Mouse (Mus musculus): ENCODE measurements at regions not wholly inside any gene's neighbourhood (a gene's known extent, or its start where the extent isn't known, plus 50 kb on each side); places are given as distances from the start of the nearest gene placed in this dataset.

DNA sequence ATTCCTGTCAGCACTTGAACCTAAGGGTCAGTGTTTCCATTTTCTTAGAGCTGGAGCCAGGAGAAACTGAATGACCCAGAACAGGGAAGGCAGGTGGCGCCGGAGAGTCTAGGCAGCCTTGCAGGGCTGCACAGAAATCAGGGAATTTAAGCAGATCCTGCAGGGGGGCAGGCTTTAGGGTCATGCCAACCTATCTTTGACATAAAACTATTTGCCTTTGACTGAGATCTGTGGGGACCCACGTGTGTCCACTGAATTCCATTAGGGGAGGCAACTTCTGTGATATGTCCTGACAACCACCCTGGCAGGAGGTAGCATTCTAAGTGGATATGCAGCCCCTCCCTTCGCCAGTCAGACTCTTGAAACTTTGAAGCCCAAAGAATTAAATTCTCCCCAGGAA, 135.6 kb upstream of the Ctnna2 start:
- DNase-seq (ENCODE audit: low spot score): peak; percentile 67
- Histone ChIP-seq H3K4me3 (no peak overlapping the region), H3K9me3 (no peaks in the 10 kb centered on the region), H3K4me1 (replicated peaks) (peaks cover 17% of the 10 kb centered on the region), H3K27ac (no peak overlapping the region), H3K36me3 (no peaks in the 10 kb centered on the region), H3K27me3 (ENCODE audit: insufficient read depth, poor library complexity, severe bottlenecking) (no peaks in the 10 kb centered on the region)
- WGBS: 26% methylated on average over 4 of the region's 4 CpGs

DNA sequence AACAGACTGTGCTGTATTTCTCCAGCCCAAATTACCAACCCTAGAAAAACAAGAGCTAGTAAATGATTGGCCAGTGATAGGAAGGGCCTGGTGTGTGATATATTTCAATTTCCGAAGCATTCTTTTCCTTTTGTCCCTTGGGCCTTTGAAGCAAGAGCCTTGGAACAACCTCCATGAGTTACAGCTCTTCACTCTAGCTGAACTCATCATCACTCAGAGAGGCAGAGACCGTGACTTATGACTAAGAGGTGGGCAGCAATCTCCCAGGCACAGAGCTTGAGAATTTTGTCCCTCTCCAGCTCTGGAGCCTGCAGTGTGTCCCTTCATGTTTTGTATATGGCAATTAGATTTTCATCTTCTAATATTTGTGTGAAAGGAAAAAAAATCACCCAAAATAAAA, 103.0 kb upstream of the Ctnna2 start:
- 68% methylated on average over 2 of the region's 2 CpGs for WGBS
- Histone ChIP-seq H3K4me1 (replicated peaks) (no peaks in the 10 kb centered on the region), H3K9me3 (no peaks in the 10 kb centered on the region), H3K27ac (no peak overlapping the region), H3K4me3 (no peak overlapping the region), H3K36me3 (no peaks in the 10 kb centered on the region), H3K27me3 (ENCODE audit: insufficient read depth, poor library complexity, severe bottlenecking) (no peaks in the 10 kb centered on the region)
- DNase-seq (ENCODE audit: low spot score): no peak

DNA sequence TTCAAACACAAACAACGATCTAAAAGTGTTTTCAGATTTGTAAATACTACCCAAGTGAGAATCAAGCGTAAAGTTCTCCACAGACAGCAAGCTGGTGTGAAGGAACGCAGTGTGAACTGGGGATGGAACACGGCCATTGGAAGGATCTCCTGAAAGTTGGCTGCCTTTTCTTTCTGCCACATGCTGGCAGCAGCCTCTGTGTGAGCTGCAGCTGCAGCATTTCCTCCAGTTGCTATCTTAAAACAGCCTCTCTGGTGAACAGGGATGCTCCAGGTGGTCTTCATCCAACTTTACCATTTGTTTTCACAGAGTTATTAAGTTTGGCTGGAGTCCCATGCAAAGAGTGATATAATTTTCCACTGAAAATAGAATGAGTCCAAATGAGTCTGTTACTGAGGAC, 99.4 kb upstream of the Ctnna2 start:
- no peak for DNase-seq (ENCODE audit: low spot score)
- Histone ChIP-seq H3K27me3 (ENCODE audit: insufficient read depth, poor library complexity, severe bottlenecking) (no peaks in the 10 kb centered on the region), H3K36me3 (no peaks in the 10 kb centered on the region), H3K9me3 (no peaks in the 10 kb centered on the region), H3K4me1 (replicated peaks) (no peaks in the 10 kb centered on the region), H3K4me3 (no peak overlapping the region), H3K27ac (no peak overlapping the region)
- 81% methylated on average over 4 of the region's 4 CpGs for WGBS

DNA sequence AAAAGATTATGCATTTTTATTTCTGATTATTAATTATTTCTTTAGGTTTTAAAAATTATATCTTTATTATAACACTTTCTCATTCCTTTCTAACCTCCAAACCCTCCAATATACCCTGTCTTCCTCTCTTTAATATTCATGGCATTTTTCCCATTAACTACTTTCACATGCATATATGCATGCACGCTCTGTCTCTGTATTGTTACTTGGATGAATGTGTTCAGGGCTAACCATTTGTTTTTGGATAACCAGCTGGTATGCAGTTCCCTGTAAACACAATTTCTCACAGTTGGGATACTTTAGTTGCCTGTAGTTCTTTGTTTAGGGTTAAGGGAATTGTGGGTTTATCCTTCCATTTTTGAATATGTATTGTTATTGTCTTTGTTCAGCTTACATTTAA, 86.8 kb upstream of the Ctnna2 start:
- Histone ChIP-seq H3K4me1 (replicated peaks) (peaks cover 3% of the 10 kb centered on the region; the same call in 1 of the 2 replicates), H3K4me3 (no peak overlapping the region), H3K36me3 (no peaks in the 10 kb centered on the region), H3K27me3 (ENCODE audit: insufficient read depth, poor library complexity, severe bottlenecking) (no peaks in the 10 kb centered on the region), H3K9me3 (no peaks in the 10 kb centered on the region), H3K27ac (peak overlapping the region; percentile 30; the same call in 1 of the 2 replicates)
- no peak for DNase-seq (ENCODE audit: low spot score)
- 65% methylated on average over 1 of the region's 1 CpGs for WGBS

DNA sequence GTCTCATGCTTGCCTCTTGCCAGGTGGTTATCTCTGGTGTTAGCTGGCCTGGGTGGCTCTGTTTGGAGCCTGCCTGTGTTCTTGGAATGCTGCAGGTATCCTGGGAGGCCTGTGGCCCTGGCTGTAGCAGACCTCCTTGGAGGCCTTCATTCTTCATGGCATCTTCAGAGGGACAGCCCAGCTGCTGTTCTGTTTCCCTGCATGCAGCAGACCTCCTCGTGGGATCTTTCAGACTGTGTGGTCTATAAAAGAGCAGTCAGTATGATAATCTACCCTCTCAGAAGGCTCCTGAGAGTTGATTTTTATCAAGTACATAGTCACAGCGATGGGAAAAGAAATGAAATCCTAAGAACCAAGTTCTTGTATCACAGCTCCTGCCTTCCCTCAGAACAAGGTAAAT, 86.2 kb upstream of the Ctnna2 start:
- H3K4me1 ChIP-seq (replicated peaks): peaks cover 3% of the 10 kb centered on the region; the same call in 1 of the 2 replicates
- 62% methylated on average over 2 of the region's 2 CpGs for WGBS
- no peaks in the 10 kb centered on the region for H3K9me3 ChIP-seq
- DNase-seq (ENCODE audit: low spot score): no peak
- no peaks in the 10 kb centered on the region for H3K36me3 ChIP-seq
- H3K4me3 ChIP-seq: no peak overlapping the region
- H3K27me3 ChIP-seq (ENCODE audit: insufficient read depth, poor library complexity, severe bottlenecking): no peaks in the 10 kb centered on the region
- H3K27ac ChIP-seq: 0 out of 2 replicates have a peak overlapping the region, but pooled peaks have one; percentile 45
